Mouse (Mus musculus) kidney, embryonic 14.5 days (tissue): Measurements from ENCODE around the gene Acot1. TPM values are rescaled to one million over a fixed set of nuclear protein-coding genes. Genes with fewer than 3 reads are reported as not detected.
"Not testable (repeated sequence)": the region's sequence is repeated elsewhere in the genome, so short reads cannot be mapped to it uniquely, and the experiment has no call there.

Experiments
- ATAC-seq: fragments of 200-750 bp; cut with Nextera tagmentation; 2 replicates; pipeline ENCODE4 v1.8.0; 2017; ENCODE audit warnings: moderate number of reproducible peaks, mild to moderate bottlenecking, moderate TSS enrichment, moderate library complexity; ENCODE audit not compliant: low FRiP score, low TSS enrichment
- H3K27ac ChIP-seq: fragments of 300-500 bp; sonication (generic); 2 replicates; pipeline ENCODE4 v1.5.1; 2014; ENCODE audit warnings: low read depth, mild to moderate bottlenecking, low read length, moderate library complexity, mixed read lengths
- H3K27me3 ChIP-seq: fragments of 300-500 bp; sonication (generic); 2 replicates; pipeline ENCODE4 v1.6.1; 2014; ENCODE audit warnings: mild to moderate bottlenecking, low read length; ENCODE audit not compliant: control insufficient read depth, insufficient read depth
- H3K36me3 ChIP-seq: fragments of 300-500 bp; sonication (generic); 2 replicates; pipeline ENCODE4 v1.6.1; 2014; ENCODE audit warnings: low read length, mixed read lengths; ENCODE audit not compliant: control insufficient read depth, insufficient read depth
- H3K4me1 ChIP-seq: fragments of 300-500 bp; sonication (generic); 2 replicates; pipeline ENCODE4 v1.6.1; 2014; ENCODE audit warnings: low read length, mixed read lengths; ENCODE audit not compliant: control insufficient read depth, insufficient read depth
- H3K4me2 ChIP-seq: fragments of 300-500 bp; sonication (generic); replicated peaks from 2 replicates; pipeline ENCODE4 v1.6.1; 2014; ENCODE audit warnings: low read depth, mild to moderate bottlenecking, low read length
- H3K4me3 ChIP-seq: fragments of 300-500 bp; sonication (generic); 2 replicates; pipeline ENCODE4 v1.5.1; 2014; ENCODE audit warnings: mild to moderate bottlenecking, low read length
- H3K9ac ChIP-seq: fragments of 300-500 bp; sonication (generic); 2 replicates; pipeline ENCODE4 v1.6.1; 2014; ENCODE audit warnings: low read depth, mild to moderate bottlenecking, low read length, moderate library complexity
- H3K9me3 ChIP-seq: fragments of 300-500 bp; sonication (generic); 2 replicates; pipeline ENCODE4 v1.6.1; 2016; ENCODE audit warnings: low read length; ENCODE audit not compliant: control insufficient read depth
- WGBS: fragments of 180-500 bp; shearing (Covaris S2); extraction: QIAGEN DNeasy Blood & Tissue Kit; methylation state at CpG from one replicate; pipeline ENCODE4 v1.1.7; 2014; 5-methylcytosine and 5-hydroxymethylcytosine counted together
- polyA plus RNA-seq: library from polyadenylated mRNA; unstranded; fragments of >200 nt; fragmentation: Nextera tagmentation; extraction: Ambion mirVana; gene quantifications from 2 replicates; pipeline ENCODE4 v1.2.1, GENCODE M21; 2014

Acot1 gene
- polyA plus RNA-seq, 1 experiment from 2014 or later: 55.2 TPM

GRCm38 (mm10) chr12:83988483-83988882 is 20.8 kb upstream of the Acot1 start:
- ATAC-seq: peak; percentile 30; the same call in 1 of the 2 replicates

GRCm38 (mm10) chr12:83989378-83989777 is 19.9 kb upstream of the Acot1 start:
- Histone ChIP-seq H3K4me1 (no peaks in the 10 kb centered on the region), H3K9me3 (0 out of 2 replicates have a peak, but pooled peaks cover 3% of the 10 kb centered on the region), H3K4me2 (no peak overlapping the region), H3K9ac (no peak overlapping the region), H3K27ac (no peak overlapping the region), H3K4me3 (no peak overlapping the region), H3K27me3 (no peaks in the 10 kb centered on the region), H3K36me3 (peaks cover 5% of the 10 kb centered on the region; the same call in 1 of the 2 replicates)
- ATAC-seq: no peak
- WGBS: 97% methylated on average over 4 of the region's 4 CpGs

More at GRCm38 (mm10) chr12:83988483-83988882, 20.8 kb upstream of the Acot1 start:
- Histone ChIP-seq H3K4me3 (peak overlapping the region; percentile 71), H3K9me3 (0 out of 2 replicates have a peak, but pooled peaks cover 3% of the 10 kb centered on the region), H3K4me2 (peak overlapping the region; percentile 58), H3K9ac (peak overlapping the region; percentile 85), H3K27me3 (no peaks in the 10 kb centered on the region), H3K36me3 (peaks cover 2% of the 10 kb centered on the region; the same call in 1 of the 2 replicates), H3K4me1 (no peaks in the 10 kb centered on the region), H3K27ac (peak overlapping the region; percentile 90; the same call in 1 of the 2 replicates)
- 74% methylated on average over 4 of the region's 4 CpGs for WGBS

- H3K36me3 ChIP-seq: peaks cover 5% of the 10 kb centered on the region; the same call in 1 of the 2 replicates
- no peak overlapping the region for H3K27ac ChIP-seq
- H3K4me3 ChIP-seq: no peak overlapping the region
- ATAC-seq: no peak
- H3K9ac ChIP-seq: no peak overlapping the region
- peaks cover 14% of the 10 kb centered on the region for H3K4me1 ChIP-seq
- H3K4me2 ChIP-seq: no peak overlapping the region
- H3K27me3 ChIP-seq: no peaks in the 10 kb centered on the region
- WGBS: 66% methylated on average over 2 of the region's 2 CpGs
- H3K9me3 ChIP-seq: no peaks in the 10 kb centered on the region
These were observed 12.1 kb upstream of the Acot1 start for GRCm38 (mm10) chr12:83997221-83997620.

- H3K27ac ChIP-seq: no peak overlapping the region
- WGBS: 43% methylated on average over 11 of the region's 11 CpGs
- ATAC-seq: peak; percentile 60; the same call in 1 of the 2 replicates
These were observed 10.8 kb upstream of the Acot1 start for GRCm38 (mm10) chr12:83998341-83999107.

GRCm38 (mm10) chr12:83999237-83999636 is 10.1 kb upstream of the Acot1 start:
- H3K4me2 ChIP-seq, H3K4me3 ChIP-seq, H3K27ac ChIP-seq, H3K36me3 ChIP-seq, H3K27me3 ChIP-seq, H3K9me3 ChIP-seq, H3K9ac ChIP-seq: not testable (repeated sequence)
- WGBS: 37% methylated on average over 8 of the region's 8 CpGs
- ATAC-seq: 0 out of 2 replicates have a peak, but pooled peaks have one; percentile 39
- peaks cover 14% of the 10 kb centered on the region for H3K4me1 ChIP-seq

More at GRCm38 (mm10) chr12:83998341-83999107, 10.8 kb upstream of the Acot1 start:
- no peaks in the 10 kb centered on the region for H3K27me3 ChIP-seq
- H3K4me1 ChIP-seq: peaks cover 14% of the 10 kb centered on the region
- no peak overlapping the region for H3K9ac ChIP-seq
- no peak overlapping the region for H3K4me3 ChIP-seq
- H3K4me2 ChIP-seq: no peak overlapping the region
- H3K9me3 ChIP-seq: 0 out of 2 replicates have a peak, but pooled peaks cover 2% of the 10 kb centered on the region
- H3K36me3 ChIP-seq: peaks cover 3% of the 10 kb centered on the region; the same call in 1 of the 2 replicates

- no peaks in the 10 kb centered on the region for H3K27me3 ChIP-seq
- H3K9ac ChIP-seq: no peak overlapping the region
- H3K27ac ChIP-seq: no peak overlapping the region
- no peak for ATAC-seq
- H3K9me3 ChIP-seq: 0 out of 2 replicates have a peak, but pooled peaks cover 2% of the 10 kb centered on the region
- H3K36me3 ChIP-seq: no peaks in the 10 kb centered on the region
- H3K4me2 ChIP-seq: no peak overlapping the region
- WGBS: 23% methylated on average over 3 of the region's 3 CpGs
- H3K4me3 ChIP-seq: no peak overlapping the region
- peaks cover 14% of the 10 kb centered on the region for H3K4me1 ChIP-seq
These were observed 8.9 kb upstream of the Acot1 start for GRCm38 (mm10) chr12:84000418-84000817.

- Histone ChIP-seq H3K27me3 (no peaks in the 10 kb centered on the region), H3K4me3 (no peak overlapping the region), H3K9me3 (0 out of 2 replicates have a peak, but pooled peaks cover 2% of the 10 kb centered on the region), H3K4me1 (peaks cover 10% of the 10 kb centered on the region), H3K4me2 (no peak overlapping the region), H3K9ac (no peak overlapping the region), H3K27ac (no peak overlapping the region), H3K36me3 (no peaks in the 10 kb centered on the region)
- 73% methylated on average over 1 of the region's 1 CpGs for WGBS
- no peak for ATAC-seq
These were observed 5.4 kb upstream of the Acot1 start for GRCm38 (mm10) chr12:84003866-84004265.

GRCm38 (mm10) chr12:84008251-84008650 is 1.0 kb upstream of the Acot1 start:
- Histone ChIP-seq H3K4me2 (no peak overlapping the region), H3K36me3 (no peaks in the 10 kb centered on the region), H3K27me3 (no peaks in the 10 kb centered on the region), H3K4me3 (no peak overlapping the region), H3K9ac (no peak overlapping the region), H3K4me1 (peaks cover 6% of the 10 kb centered on the region), H3K27ac (no peak overlapping the region), H3K9me3 (0 out of 2 replicates have a peak, but pooled peaks cover 2% of the 10 kb centered on the region)
- WGBS: 96% methylated on average over 10 of the region's 12 CpGs
- no peak for ATAC-seq

GRCm38 (mm10) chr12:84008729-84009128 is 561 bp upstream of the Acot1 start:
- no peaks in the 10 kb centered on the region for H3K27me3 ChIP-seq
- H3K27ac ChIP-seq: no peak overlapping the region
- ATAC-seq: no peak
- no peaks in the 10 kb centered on the region for H3K36me3 ChIP-seq
- H3K4me1 ChIP-seq: peaks cover 6% of the 10 kb centered on the region
- 72% methylated on average over 8 of the region's 8 CpGs for WGBS
- no peaks in the 10 kb centered on the region for H3K9me3 ChIP-seq
- H3K9ac ChIP-seq: no peak overlapping the region
- peak overlapping the region; percentile 51 for H3K4me2 ChIP-seq
- H3K4me3 ChIP-seq: peak overlapping the region; percentile 43; the same call in 1 of the 2 replicates
